15 mouse cellular contexts compared by ENCODE assay signal in genomic region chr17:69207562-69208312, GRCm38 (mm10).
A peak's percentile ranks its signal among the peaks of the same experiment; 100 is the strongest.
DNase-seq lines count a peak whose midpoint lies in the region; ATAC-seq lines count a peak whose summit lies in the region.
"Had no signal": no experiment of that assay in that cellular context is flagged by ENCODE, and none has a peak within 500 bp of the region (broad histone marks: within the 10 kb centered on the region; RNA-seq: fewer than 3 reads in every experiment).

No protein-coding gene starts in this region.

- H3K27ac ChIP-seq in neural tube, embryonic 11.5 days (ENCODE audit: low read depth, low read length), result no peak overlapping the region
- H3K27ac ChIP-seq in hindbrain, embryonic 11.5 days (ENCODE audit: low read depth, low read length), result 0 out of 2 replicates have a peak overlapping the region, but pooled peaks have one; percentile 9
- H3K27ac ChIP-seq in midbrain, embryonic 13.5 days, result peak overlapping the region; percentile 67
- H3K27ac ChIP-seq: heart, embryonic 13.5 days; limb, embryonic 12.5 days; stomach, embryonic 15.5 days had no signal

- 0 out of 2 replicates have a peak overlapping the region, but pooled peaks have one; percentile 3 for H3K9ac ChIP-seq in neural tube, embryonic 11.5 days (ENCODE audit: low read length)
- H3K9ac ChIP-seq in hindbrain, embryonic 11.5 days (ENCODE audit: low read depth, low read length), result no peak overlapping the region
- peak overlapping the region; percentile 36; the same call in 1 of the 2 replicates for H3K9ac ChIP-seq in midbrain, embryonic 13.5 days (replicated peaks)
- H3K9ac ChIP-seq: heart, embryonic 13.5 days; limb, embryonic 12.5 days; stomach, embryonic 15.5 days had no signal

- H3K4me1 ChIP-seq in neural tube, embryonic 11.5 days (ENCODE audit: control insufficient read depth, insufficient read depth, low read length), result peaks cover 3% of the 10 kb centered on the region; the same call in 1 of the 2 replicates
- no peaks in the 10 kb centered on the region for H3K4me1 ChIP-seq in hindbrain, embryonic 11.5 days (replicated peaks; ENCODE audit: control insufficient read depth, insufficient read depth, low read length)
- peaks cover 18% of the 10 kb centered on the region for H3K4me1 ChIP-seq in midbrain, embryonic 13.5 days (replicated peaks)
- H3K4me1 ChIP-seq: limb, embryonic 12.5 days; stomach, embryonic 15.5 days had no signal

- H3K4me3 ChIP-seq in neural tube, embryonic 11.5 days (ENCODE audit: low read depth, low read length), result no peak overlapping the region
- no peak overlapping the region for H3K4me3 ChIP-seq in hindbrain, embryonic 11.5 days (ENCODE audit: low read depth, low read length)
- no peak overlapping the region for H3K4me3 ChIP-seq in midbrain, embryonic 13.5 days (replicated peaks)
- H3K4me3 ChIP-seq: heart, embryonic 13.5 days; limb, embryonic 12.5 days; stomach, embryonic 15.5 days had no signal

- no peaks in the 10 kb centered on the region for H3K9me3 ChIP-seq in neural tube, embryonic 11.5 days (ENCODE audit: control insufficient read depth, low read length)
- H3K9me3 ChIP-seq in hindbrain, embryonic 11.5 days (ENCODE audit: control insufficient read depth, low read length), result no peaks in the 10 kb centered on the region
- H3K9me3 ChIP-seq in midbrain, embryonic 13.5 days, result no peaks in the 10 kb centered on the region
- H3K9me3 ChIP-seq: heart, embryonic 13.5 days; limb, embryonic 12.5 days; stomach, embryonic 15.5 days had no signal

- H3K27me3 ChIP-seq in neural tube, embryonic 11.5 days (ENCODE audit: control insufficient read depth, insufficient read depth, low read length), result no peaks in the 10 kb centered on the region
- H3K27me3 ChIP-seq in hindbrain, embryonic 11.5 days (ENCODE audit: control insufficient read depth, insufficient read depth, low read length), result no peaks in the 10 kb centered on the region
- no peaks in the 10 kb centered on the region for H3K27me3 ChIP-seq in midbrain, embryonic 13.5 days
- H3K27me3 ChIP-seq: heart, embryonic 13.5 days; limb, embryonic 12.5 days; stomach, embryonic 15.5 days had no signal

- 35% methylated on average over 15 of the region's 15 CpGs for WGBS in neural tube, embryonic 11.5 days
- WGBS in hindbrain, embryonic 11.5 days, result 40% methylated on average over 15 of the region's 15 CpGs
- WGBS in midbrain, embryonic 13.5 days, result 25% methylated on average over 15 of the region's 15 CpGs

- no peak for DNase-seq in neural tube, embryonic 11.5 days (ENCODE audit: low spot score)
- no peak for DNase-seq in neural tube, embryonic 10.5 days (ENCODE audit: extremely low spot score, low spot score)
- no peak for DNase-seq in hindbrain, embryonic 11.5 days (ENCODE audit: low spot score)
- peak; percentile 63 for DNase-seq in retina, postnatal 1 day
- DNase-seq in spleen, adult 18-20 months, result no peak
- DNase-seq in embryo, embryonic 10.5 days (ENCODE audit: low spot score), result no peak
- no peak for DNase-seq in adrenal gland, postnatal 36 days
- DNase-seq: cerebellum, adult 18-20 months; gastrocnemius, postnatal 36 days; right cerebral cortex, postnatal 4 days had no signal

- 0 out of 2 replicates have a peak, but pooled peaks have one; percentile 41 for ATAC-seq in neural tube, embryonic 11.5 days (ENCODE audit: insufficient read depth, low FRiP score, low TSS enrichment)
- ATAC-seq in hindbrain, embryonic 11.5 days (ENCODE audit: low FRiP score), result peak; percentile 75
- ATAC-seq in midbrain, embryonic 13.5 days, result peak; percentile 77

- no peak overlapping the region for H3K4me2 ChIP-seq in neural tube, embryonic 11.5 days (ENCODE audit: low read depth)
- no peak overlapping the region for H3K4me2 ChIP-seq in hindbrain, embryonic 11.5 days (replicated peaks; ENCODE audit: low read depth, low read length)
- H3K4me2 ChIP-seq in midbrain, embryonic 13.5 days (replicated peaks), result peak overlapping the region; percentile 31; the same call in 1 of the 2 replicates
- H3K4me2 ChIP-seq: heart, embryonic 13.5 days; limb, embryonic 12.5 days; stomach, embryonic 15.5 days had no signal

- H3K36me3 ChIP-seq in neural tube, embryonic 11.5 days (ENCODE audit: control insufficient read depth, insufficient read depth, low read length), result no peaks in the 10 kb centered on the region; the same call in 1 of the 2 replicates
- no peaks in the 10 kb centered on the region for H3K36me3 ChIP-seq in hindbrain, embryonic 11.5 days (ENCODE audit: control insufficient read depth, insufficient read depth, low read length)
- peaks cover 10% of the 10 kb centered on the region for H3K36me3 ChIP-seq in midbrain, embryonic 13.5 days
- H3K36me3 ChIP-seq: G1E; stomach, embryonic 15.5 days had no signal
